Mouse (Mus musculus) cerebellum, adult 2 months (tissue): ENCODE results near the gene Phf12.

Experiments used
- CTCF ChIP-seq: fragments of 200-500 bp; IDR thresholded peaks from 2 replicates; pipeline ENCODE4 v1.5.1; 2011; ENCODE audit warnings: low read depth, mild to moderate bottlenecking, control low read depth, low read length, moderate library complexity, borderline replicate concordance; ENCODE audit not compliant: insufficient read depth
- POLR2A ChIP-seq: fragments of 200-500 bp; IDR thresholded peaks from 2 replicates; pipeline ENCODE4 v1.6.1; 2011; ENCODE audit warnings: low read length, control low read depth, borderline replicate concordance; ENCODE audit not compliant: insufficient read depth

GRCm38 (mm10) chr11:77947860-77948259, 34.7 kb upstream of the Phf12 start:
- no peak for TF ChIP-seq CTCF
- no peak for TF ChIP-seq POLR2A
